Mouse (Mus musculus) G1E (cell line): ENCODE data around the gene Homer1.

Experiments used
- CTCF ChIP-seq: IDR thresholded peaks from 2 replicates; pipeline ENCODE4 v1.5.1; 2012; ENCODE audit warnings: low read depth, low read length, inconsistent platforms, mixed read lengths
- GATA2 ChIP-seq: IDR thresholded peaks from 2 replicates; pipeline ENCODE4 v1.6.1; 2012; ENCODE audit warnings: low read depth, low read length, inconsistent platforms, borderline replicate concordance
- TAL1 ChIP-seq: conservative IDR thresholded peaks from 2 replicates; pipeline ENCODE4 v1.6.1; 2012; ENCODE audit warnings: low read depth, low read length, inconsistent platforms, mixed read lengths

GRCm38 (mm10) chr13:93358522-93358921 is 59.1 kb downstream of the Homer1 start:
- TF ChIP-seq CTCF = no peak
- TF ChIP-seq TAL1 = no peak
- no peak for TF ChIP-seq GATA2
